Mouse (Mus musculus) mouse embryonic stem cell (cell line): ENCODE results near the gene Ugt1a6a.

Source experiments
- in situ Hi-C, 2 experiments: fragments of 300-500 bp; cut with MboI; formaldehyde crosslinking; loops; 1 replicate in 1 of 2; 3 replicates in 1 of 2; pipeline ENCODE4 v1.14.3; 2019 to 2020; ENCODE audit warnings: low sequenced_read_pairs in 2 of 2, low pct_unique_long_range_greater_than_20kb in 1 of 2, mixed read lengths in 1 of 2; ENCODE audit not compliant: unreplicated experiment in 1 of 2

Gene Ugt1a6a

GRCm38 (mm10) chr1:88235046-88235893, 100.7 kb downstream of the Ugt1a6a start:
- in situ Hi-C loops: no loop called here

GRCm38 (mm10) chr1:88235894-88236415, 101.3 kb downstream of the Ugt1a6a start:
- in situ Hi-C loops: no loop called here

GRCm38 (mm10) chr1:88237311-88237710, 102.7 kb downstream of the Ugt1a6a start:
- in situ Hi-C loops: no loop called here

GRCm38 (mm10) chr1:88238771-88239170, 104.2 kb downstream of the Ugt1a6a start:
- in situ Hi-C loops: no loop called here

- in situ Hi-C loops: no loop called here
Observed at GRCm38 (mm10) chr1:88240072-88240471, 105.5 kb downstream of the Ugt1a6a start.

- in situ Hi-C loops: no loop called here
Observed at GRCm38 (mm10) chr1:88240579-88240978, 106.0 kb downstream of the Ugt1a6a start.

- in situ Hi-C loops: no loop called here
Observed at GRCm38 (mm10) chr1:88243861-88244260, 109.3 kb downstream of the Ugt1a6a start.

GRCm38 (mm10) chr1:88245881-88246280, 111.3 kb downstream of the Ugt1a6a start:
- in situ Hi-C loops: no loop called here

- in situ Hi-C loops: no loop called here
Observed at GRCm38 (mm10) chr1:88246386-88246785, 111.8 kb downstream of the Ugt1a6a start.

GRCm38 (mm10) chr1:88247660-88248059, 113.1 kb downstream of the Ugt1a6a start:
- in situ Hi-C loops: no loop called here

- in situ Hi-C loops: no loop called here
Observed at GRCm38 (mm10) chr1:88248658-88249057, 114.0 kb downstream of the Ugt1a6a start.

GRCm38 (mm10) chr1:88249596-88249995, 115.0 kb downstream of the Ugt1a6a start:
- in situ Hi-C loops: no loop called here

- in situ Hi-C loops: no loop called here
Observed at GRCm38 (mm10) chr1:88250023-88250422, 115.4 kb downstream of the Ugt1a6a start.

- in situ Hi-C loops: no loop called here
Observed at GRCm38 (mm10) chr1:88253106-88253505, 118.5 kb downstream of the Ugt1a6a start.

- in situ Hi-C loops: no loop called here
Observed at GRCm38 (mm10) chr1:88253540-88253939, 118.9 kb downstream of the Ugt1a6a start.

GRCm38 (mm10) chr1:88254793-88255465, 120.3 kb downstream of the Ugt1a6a start:
- in situ Hi-C loops: no loop called here

GRCm38 (mm10) chr1:88255466-88255857, 120.9 kb downstream of the Ugt1a6a start:
- in situ Hi-C loops: no loop called here

- in situ Hi-C loops: no loop called here
Observed at GRCm38 (mm10) chr1:88255989-88256754, 121.6 kb downstream of the Ugt1a6a start.
